Mouse (Mus musculus): Measurements from ENCODE around the gene Psmg1.

The Psmg1 gene

DNA sequence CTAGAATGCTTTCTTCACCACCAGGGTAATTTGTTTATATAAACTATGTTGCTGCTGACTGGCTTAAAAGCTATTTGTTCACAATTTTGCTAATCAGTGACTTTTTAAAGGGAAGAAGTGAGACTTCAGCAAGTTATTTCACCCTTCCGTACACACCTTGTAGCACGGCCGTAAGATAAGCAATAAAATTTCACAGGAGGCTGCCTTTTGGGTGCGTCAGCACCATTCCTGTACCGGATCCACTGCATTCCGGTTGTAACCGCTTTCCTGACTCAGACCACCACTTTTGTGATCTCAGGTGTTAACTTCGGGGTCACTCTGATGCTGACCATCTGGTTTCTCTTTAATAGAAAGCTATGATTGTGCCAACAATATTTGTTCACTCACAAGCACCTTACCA lies 32.7 kb downstream of the Psmg1 start:
- no peak for DNase-seq (ENCODE audit: low read depth, low spot score)

DNA sequence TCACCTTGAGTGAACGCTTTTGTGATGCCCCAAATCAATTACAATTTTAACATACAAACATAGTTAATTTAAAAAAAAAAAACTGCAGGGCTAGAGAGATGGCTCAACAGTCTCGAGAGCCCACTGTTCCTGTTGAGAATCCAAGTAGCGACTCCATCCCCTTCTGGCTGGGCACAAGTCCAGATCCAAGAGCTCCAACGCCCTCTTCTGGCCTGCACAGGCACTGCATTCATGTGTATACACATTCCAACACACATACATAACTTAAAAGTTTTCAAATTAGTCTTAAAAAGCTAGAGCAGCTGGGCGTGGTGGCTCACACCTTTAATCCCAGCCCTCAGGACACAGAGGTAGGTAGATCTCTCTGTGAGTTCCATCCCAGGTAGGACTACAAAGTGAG lies 34.1 kb downstream of the Psmg1 start:
- no peak for DNase-seq (ENCODE audit: low read depth, low spot score)

DNA sequence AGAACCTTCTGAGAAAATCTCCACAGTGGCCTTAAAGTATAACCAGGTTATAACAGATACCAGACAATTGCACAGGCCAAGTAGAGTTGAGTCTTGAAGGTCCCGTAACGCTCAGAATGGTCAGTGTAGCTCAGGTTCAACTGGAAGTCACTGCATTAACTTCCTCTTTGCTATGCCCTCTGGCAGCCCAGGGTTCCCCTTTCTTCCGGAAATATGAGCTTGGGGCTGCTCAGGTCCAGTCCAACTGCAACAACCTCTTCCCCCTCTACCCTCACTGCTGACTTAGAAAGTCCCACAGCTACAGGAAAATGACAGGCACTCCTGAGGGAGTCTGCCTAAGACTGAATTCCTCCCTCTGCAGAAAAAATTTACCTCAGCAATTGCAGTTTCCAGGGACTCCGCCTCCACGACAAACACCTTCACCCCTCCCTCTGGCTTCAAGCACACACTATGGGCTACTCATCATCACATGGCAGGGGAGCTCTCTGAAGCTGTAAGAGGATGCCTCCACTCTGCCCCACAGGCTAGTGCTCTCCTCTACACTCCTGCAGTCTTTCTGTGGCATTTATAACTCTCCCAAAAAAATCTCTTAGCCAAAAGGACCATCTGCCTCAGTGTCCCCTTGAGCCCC lies 34.9 kb downstream of the Psmg1 start:
- no peak for DNase-seq (ENCODE audit: low read depth, low spot score)

DNA sequence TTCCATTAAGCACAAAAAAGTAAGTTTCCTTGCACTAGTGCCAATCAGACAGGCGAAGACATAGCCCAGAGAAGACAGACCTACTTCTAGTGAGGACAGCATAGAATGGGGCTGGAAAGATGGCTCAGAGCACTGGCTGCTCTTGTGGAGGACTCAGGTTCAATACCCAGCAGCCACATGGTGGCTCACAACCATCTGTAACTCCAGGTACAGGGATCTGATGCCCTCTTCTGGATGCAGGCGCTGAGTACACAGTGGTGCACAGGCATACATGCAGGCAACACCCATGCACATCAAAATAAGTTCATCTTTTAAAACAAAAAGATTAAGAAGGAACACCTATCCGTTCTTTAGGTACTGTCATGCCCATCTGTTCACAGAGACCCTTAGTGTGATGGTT lies 36.4 kb downstream of the Psmg1 start:
- DNase-seq (ENCODE audit: low read depth, low spot score) = no peak

DNA sequence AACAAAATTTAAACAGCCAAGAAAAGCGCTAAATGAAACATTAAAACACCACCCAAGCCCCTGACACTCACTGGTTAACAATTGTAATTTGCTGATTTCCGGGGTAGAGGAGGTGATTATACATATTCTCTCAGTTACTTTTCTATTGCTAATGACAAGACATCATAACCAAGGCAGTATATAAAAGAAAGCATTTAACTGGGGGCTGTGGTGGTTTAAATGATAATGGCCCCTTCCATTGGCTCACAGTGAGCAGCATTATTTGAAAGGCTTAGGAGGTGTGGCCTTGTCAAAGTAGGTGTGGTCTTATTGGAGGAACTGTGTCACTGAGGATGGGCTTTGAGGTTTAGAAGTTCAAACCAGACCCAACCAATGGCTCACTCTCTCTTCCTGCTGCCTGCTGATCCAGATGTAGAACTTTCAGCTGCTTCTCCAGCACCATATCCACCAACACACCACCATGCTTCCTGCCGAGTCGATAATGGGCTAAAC lies 37.6 kb downstream of the Psmg1 start:
- DNase-seq (ENCODE audit: low read depth, low spot score) = no peak

DNA sequence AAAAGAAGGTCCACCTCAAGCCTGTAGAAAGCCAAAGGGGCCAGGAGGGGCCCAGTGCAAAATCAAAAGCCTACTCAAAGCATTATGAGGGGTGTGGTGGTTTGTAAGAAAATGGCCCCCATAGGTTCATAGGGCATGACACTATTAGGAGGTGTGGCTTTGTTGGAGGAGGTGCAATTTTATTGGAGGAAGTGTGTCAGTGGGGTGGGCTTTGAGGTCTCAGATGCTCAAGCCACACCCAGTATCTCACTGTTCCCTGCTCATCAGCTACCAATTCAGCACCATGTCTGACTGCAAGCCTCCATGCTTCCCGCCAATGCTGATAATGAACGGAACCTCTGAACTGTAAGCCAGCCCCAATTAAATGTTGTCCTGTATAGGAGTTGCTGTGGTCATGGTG lies 39.3 kb downstream of the Psmg1 start:
- DNase-seq (ENCODE audit: low read depth, low spot score) = no peak

DNA sequence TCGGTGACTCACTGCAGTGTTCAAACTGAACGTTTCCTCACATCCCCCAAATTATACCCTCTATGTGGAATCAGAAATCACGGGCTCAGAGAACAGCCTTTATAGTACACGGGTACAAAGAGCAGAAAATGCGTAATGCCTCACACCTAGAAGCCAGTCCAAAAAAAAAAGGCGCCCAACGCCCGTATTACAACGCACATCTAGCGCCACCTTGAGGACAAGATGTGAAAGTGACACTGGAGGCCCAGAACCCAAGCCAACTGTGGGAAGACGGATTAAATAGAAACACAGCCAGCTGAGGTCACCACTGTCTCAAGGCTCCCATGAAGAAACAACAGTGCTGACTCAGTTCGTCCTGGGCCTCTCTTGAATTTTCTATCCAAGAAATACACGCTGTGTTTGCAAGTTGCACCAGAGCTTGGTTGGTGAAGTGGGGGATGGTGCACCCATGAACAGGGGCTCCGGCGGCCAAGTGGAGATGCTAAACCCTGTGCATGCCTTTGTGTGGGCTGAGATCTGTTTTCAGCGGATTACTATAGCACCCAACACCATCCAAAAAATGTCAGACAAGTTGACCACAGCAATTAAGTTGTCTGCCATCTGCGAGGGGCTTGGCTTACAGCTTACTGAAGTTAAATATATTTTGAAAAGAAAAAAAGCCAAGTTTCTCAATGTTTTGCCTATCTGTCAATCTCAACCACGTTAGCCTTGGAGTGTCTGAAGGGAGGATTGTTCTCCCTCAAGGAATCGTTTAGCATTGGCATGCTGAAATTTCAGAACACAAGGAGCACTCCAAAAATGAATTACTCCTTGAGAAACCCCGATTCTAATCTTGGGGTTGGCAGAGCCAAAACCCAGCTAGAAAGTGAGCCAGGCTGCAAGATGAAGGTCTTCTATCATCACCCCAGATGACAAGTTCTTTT lies 45.1 kb downstream of the Psmg1 start:
- peak; percentile 80 for DNase-seq (ENCODE audit: low read depth, low spot score)

DNA sequence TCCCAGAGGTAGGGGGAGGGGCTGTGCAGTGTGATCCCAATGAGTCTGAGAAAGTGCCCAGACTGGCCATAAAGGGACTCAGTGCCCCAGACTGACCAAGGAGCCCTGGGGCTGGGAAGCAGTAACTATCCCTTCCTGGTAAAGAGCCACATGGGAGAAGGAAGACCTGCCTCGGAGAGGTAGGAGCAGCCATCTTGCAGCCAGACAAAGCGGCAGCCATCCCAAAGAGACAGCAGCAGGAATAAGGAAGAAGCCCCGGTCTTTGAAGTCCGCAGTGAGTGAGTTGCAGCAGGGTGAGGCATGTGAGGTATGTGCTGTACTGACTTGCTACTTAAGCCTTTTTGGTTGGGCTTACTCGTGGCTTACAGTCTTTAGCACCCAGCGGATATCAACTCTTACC lies 47.6 kb downstream of the Psmg1 start:
- DNase-seq (ENCODE audit: low read depth, low spot score) = no peak

DNA sequence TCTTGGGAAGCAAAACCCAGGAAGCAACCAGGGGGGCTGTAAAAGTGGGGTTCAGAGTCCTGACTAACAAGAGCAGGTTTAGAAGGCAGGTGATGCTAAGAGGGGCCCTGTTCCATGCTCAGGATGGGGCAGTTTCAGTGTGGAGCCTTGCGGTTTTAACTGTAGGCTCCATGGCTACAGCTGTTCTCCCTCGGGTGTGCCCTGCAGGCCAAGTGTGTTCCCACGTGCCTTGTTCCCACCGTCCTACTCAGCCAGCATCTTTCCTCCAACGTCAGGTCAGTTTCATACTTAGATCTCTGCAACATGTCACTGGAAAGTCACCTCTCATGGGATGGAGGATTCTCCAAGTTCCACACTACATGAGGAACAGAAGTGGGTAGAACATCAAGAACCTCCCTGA lies 49.2 kb downstream of the Psmg1 start:
- DNase-seq (ENCODE audit: low read depth, low spot score) = no peak

DNA sequence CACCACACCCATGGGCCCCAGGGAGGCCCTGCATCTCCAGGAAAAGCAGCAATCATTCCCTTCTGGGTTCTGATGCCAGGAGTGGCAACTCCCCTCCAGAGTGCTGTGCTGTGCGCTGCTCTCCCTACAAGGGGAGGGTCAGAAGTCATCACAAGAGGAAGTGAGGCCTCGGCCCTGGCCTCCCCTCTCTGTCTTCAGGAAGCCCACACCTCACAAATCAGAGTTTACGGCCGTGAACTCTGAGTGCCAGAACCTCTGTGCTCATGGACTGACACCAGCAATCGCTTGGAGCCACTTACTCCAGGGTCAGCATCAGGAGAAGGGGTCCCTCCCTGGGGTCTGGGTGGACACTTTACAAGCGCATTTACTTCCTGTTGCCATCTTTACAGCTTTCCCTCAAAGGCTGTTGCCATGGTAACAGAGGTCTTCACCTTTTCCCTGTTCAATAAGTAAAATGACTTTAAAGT lies 55.2 kb downstream of the Psmg1 start:
- DNase-seq (ENCODE audit: low read depth, low spot score) = no peak

DNA sequence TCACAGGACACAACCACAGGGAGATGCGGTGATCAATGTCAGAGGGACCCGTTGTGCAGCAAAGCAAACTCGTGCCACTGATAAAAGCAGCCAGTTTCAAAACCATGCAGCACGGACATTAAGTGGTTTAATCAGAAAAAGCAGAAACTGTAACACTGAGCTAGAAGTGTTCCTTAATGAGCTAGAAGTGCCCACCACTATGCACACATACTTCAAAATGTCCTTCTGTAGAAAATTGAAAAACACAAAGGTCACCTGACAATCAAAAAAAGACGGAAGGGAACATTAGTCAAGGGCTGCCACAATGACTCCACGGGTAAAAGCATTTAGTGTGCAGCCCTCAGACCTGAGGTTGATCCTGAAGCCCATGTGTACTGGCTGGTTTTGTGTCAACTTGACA lies 57.9 kb downstream of the Psmg1 start:
- no peak for DNase-seq (ENCODE audit: low read depth, low spot score)

DNA sequence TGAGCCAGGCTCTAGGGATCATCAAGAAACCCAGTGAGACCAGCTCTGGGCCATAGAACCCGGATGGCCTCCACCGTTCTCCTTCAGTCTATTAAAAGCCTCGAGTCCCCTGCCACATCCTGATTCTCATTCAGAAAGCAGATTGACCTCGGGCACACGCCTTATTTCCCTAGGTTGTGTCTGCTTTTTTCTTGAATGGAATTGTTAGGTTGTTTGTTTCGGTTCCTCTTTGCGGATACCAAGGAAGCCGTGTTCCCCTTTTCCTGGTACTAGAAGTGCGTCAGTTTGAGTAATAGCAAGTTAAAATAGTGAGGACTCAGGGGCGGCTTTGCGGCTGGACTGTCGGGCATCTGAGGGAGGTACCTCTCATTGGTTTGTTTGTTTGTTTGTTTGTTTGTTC lies 59.3 kb downstream of the Psmg1 start:
- no peak for DNase-seq (ENCODE audit: low read depth, low spot score)

All from telencephalon, adult 2 months (tissue).